Mouse (Mus musculus) neutrophil, adult 5-6 weeks (primary cell): ENCODE results near the gene Pik3r2. TPM values are rescaled to one million over a fixed set of nuclear protein-coding genes. Genes with fewer than 3 reads are reported as not detected.
A peak's percentile ranks its signal among the peaks of the same experiment; 100 is the strongest.

ENCODE experiments used
- ATAC-seq: fragments of 151-379, 151-347 bp; 2 replicates; pipeline ENCODE4 v1.8.0; 2017; ENCODE audit warnings: mild to moderate bottlenecking, moderate TSS enrichment; ENCODE audit not compliant: insufficient number of reproducible peaks, poor library complexity, low FRiP score, severe bottlenecking; ENCODE audit errors: extremely low read depth
- total RNA-seq: library from RNA; stranded (forward); fragments of 200-1000 nt; gene quantifications from 2 replicates; pipeline ENCODE4 v1.2.3, GENCODE M21; 2017

Gene Pik3r2
- total RNA-seq, 1 experiment from 2014 or later = 20.3 TPM

GRCm38 (mm10) chr8:70721601-70722000 is 54.9 kb downstream of the Pik3r2 start:
- no peak for ATAC-seq

- ATAC-seq = peak; percentile 65
Measured at GRCm38 (mm10) chr8:70720739-70721138, 55.8 kb downstream of the Pik3r2 start.

DNA sequence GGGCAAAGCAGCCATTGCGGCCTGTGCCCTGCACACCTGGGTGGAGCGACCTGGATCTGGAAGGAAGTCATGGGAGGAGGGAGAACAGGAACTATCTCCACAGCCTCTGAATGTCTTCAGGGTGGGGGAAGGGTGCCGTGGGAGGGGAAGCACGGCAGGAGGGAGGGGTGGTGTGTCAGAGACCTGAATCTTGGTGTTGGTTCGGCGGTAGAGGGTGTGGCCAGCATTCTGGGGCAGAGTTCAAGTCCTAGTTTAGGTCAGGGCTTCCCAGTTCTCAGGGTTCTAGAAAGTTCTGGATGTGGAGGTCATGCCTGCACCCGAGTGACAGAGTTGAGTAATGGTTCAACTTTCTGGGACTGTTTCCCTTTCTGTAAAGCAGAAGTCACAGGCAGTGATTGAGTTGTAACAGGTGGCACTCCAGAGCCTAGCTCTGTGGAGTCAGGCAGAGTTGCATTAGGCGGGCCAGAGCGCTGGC is 56.7 kb downstream of the Pik3r2 start:
- ATAC-seq = peak; percentile 4; the same call in 1 of the 2 replicates

GRCm38 (mm10) chr8:70718297-70718696 is 58.2 kb downstream of the Pik3r2 start, which contains the start of gene Gm3336:
TSS of gene Gm3336 (plus strand) at chr8:70718543.
- ATAC-seq = peak; percentile 54

Other genes with a start within 250 kb of the Pik3r2 start
- 185 and 192 TPM in 2 replicates for gene Fkbp8, start 249.0 kb downstream of the Pik3r2 start, total RNA-seq
- 47.4 and 51.6 TPM in 2 replicates for gene Kxd1, start 248.8 kb downstream of the Pik3r2 start, total RNA-seq
- gene Ell, start 237.3 kb downstream of the Pik3r2 start, total RNA-seq = 38.8 and 40.6 TPM in 2 replicates
- 51.3 and 51.4 TPM in 2 replicates for gene Isyna1, start 182.3 kb downstream of the Pik3r2 start, total RNA-seq
- gene Ssbp4, start 167.8 kb downstream of the Pik3r2 start, total RNA-seq = 31.3 and 45.8 TPM in 2 replicates
- 54.1 and 63.7 TPM in 2 replicates for gene Lrrc25, start 160.6 kb downstream of the Pik3r2 start, total RNA-seq
- gene Gdf15, start 144.3 kb downstream of the Pik3r2 start, total RNA-seq = not detected in 2 replicates
- 4.4 and 7.7 TPM in 2 replicates for gene Pgpep1, start 116.3 kb downstream of the Pik3r2 start, total RNA-seq
- gene Lsm4, start 103.5 kb downstream of the Pik3r2 start, total RNA-seq = 103 and 134 TPM in 2 replicates
- 316 and 319 TPM in 2 replicates for gene Jund, start 77.8 kb downstream of the Pik3r2 start, total RNA-seq
- 2.4 and 2.8 TPM in 2 replicates for gene Iqcn, start 73.3 kb downstream of the Pik3r2 start, total RNA-seq
- not detected in 2 replicates for gene Gm3336, start 58.2 kb downstream of the Pik3r2 start, total RNA-seq
- 2.2 and 2.4 TPM in 2 replicates for gene Pde4c, start 53.0 kb downstream of the Pik3r2 start, total RNA-seq
- gene Rab3a, start 22.0 kb downstream of the Pik3r2 start, total RNA-seq = 5.2 and 5.5 TPM in 2 replicates
- 4.5 and 4.8 TPM in 2 replicates for gene Mpv17l2, start 15.8 kb downstream of the Pik3r2 start, total RNA-seq
- gene Mast3, start 28.3 kb upstream of the Pik3r2 start, total RNA-seq = 30.7 and 40.2 TPM in 2 replicates
- 0.98 and 3.1 TPM in 2 replicates for gene Il12rb1, start 31.7 kb upstream of the Pik3r2 start, total RNA-seq
- 20.7 and 24.9 TPM in 2 replicates for gene Arrdc2, start 63.0 kb upstream of the Pik3r2 start, total RNA-seq
- not detected in 2 replicates for gene Kcnn1, start 86.5 kb upstream of the Pik3r2 start, total RNA-seq
- 20.0 and 26.8 TPM in 2 replicates for gene Ccdc124, start 97.2 kb upstream of the Pik3r2 start, total RNA-seq
- not detected in 2 replicates for gene Slc5a5, start 116.0 kb upstream of the Pik3r2 start, total RNA-seq
- 1,826 and 2,087 TPM in 2 replicates for gene Rpl18a, start 120.7 kb upstream of the Pik3r2 start, total RNA-seq
- 11.9 and 13.5 TPM in 2 replicates for gene Map1s, start 129.2 kb upstream of the Pik3r2 start, total RNA-seq